Mouse (Mus musculus) limb, embryonic 11.5 days (tissue): Measurements from ENCODE around the gene Piwil4. TPM values are rescaled to one million over a fixed set of nuclear protein-coding genes. Genes with fewer than 3 reads are reported as not detected.

Source experiments
- ATAC-seq: fragments of 200-750 bp; cut with Nextera tagmentation; 2 replicates; pipeline ENCODE4 v1.8.0; 2017; ENCODE audit warnings: low read depth; ENCODE audit not compliant: insufficient number of reproducible peaks, low FRiP score, low TSS enrichment
- DNase-seq: peaks from one replicate; pipeline ENCODE4 v3.0.0-alpha.2; 2015; ENCODE audit warnings: low spot score
- H3K27ac ChIP-seq: fragments of 300-500 bp; sonication (generic); replicated peaks from 2 replicates; pipeline ENCODE4 v1.5.1; 2014; ENCODE audit warnings: low read depth, mild to moderate bottlenecking, low read length
- H3K27me3 ChIP-seq: fragments of 300-500 bp; sonication (generic); 2 replicates; pipeline ENCODE4 v1.6.1; 2014; ENCODE audit warnings: mild to moderate bottlenecking, low read length, mixed read lengths; ENCODE audit not compliant: control insufficient read depth, insufficient read depth
- H3K36me3 ChIP-seq: fragments of 300-500 bp; sonication (generic); 2 replicates; pipeline ENCODE4 v1.6.1; 2014; ENCODE audit warnings: mild to moderate bottlenecking, low read length, moderate library complexity, mixed read lengths; ENCODE audit not compliant: control insufficient read depth, insufficient read depth
- H3K4me1 ChIP-seq: fragments of 300-500 bp; sonication (generic); 2 replicates; pipeline ENCODE4 v1.6.1; 2014; ENCODE audit warnings: low read length, mixed read lengths; ENCODE audit not compliant: control insufficient read depth, insufficient read depth
- H3K4me2 ChIP-seq: fragments of 300-500 bp; sonication (generic); 2 replicates; pipeline ENCODE4 v1.6.1; 2014; ENCODE audit warnings: low read depth, mild to moderate bottlenecking, moderate library complexity; ENCODE audit not compliant: severe bottlenecking
- H3K4me3 ChIP-seq: fragments of 300-500 bp; sonication (generic); 2 replicates; pipeline ENCODE4 v1.5.1; 2014; ENCODE audit warnings: low read depth, low read length
- H3K9ac ChIP-seq: fragments of 300-500 bp; sonication (generic); 2 replicates; pipeline ENCODE4 v1.6.1; 2014; ENCODE audit warnings: mild to moderate bottlenecking, low read length
- H3K9me3 ChIP-seq: fragments of 300-500 bp; sonication (generic); 2 replicates; pipeline ENCODE4 v1.6.1; 2016; ENCODE audit warnings: low read length; ENCODE audit not compliant: control insufficient read depth
- WGBS: fragments of 180-500 bp; shearing (Covaris S2); extraction: QIAGEN DNeasy Blood & Tissue Kit; methylation state at CpG from one replicate; pipeline ENCODE4 v1.1.7; 2014; 5-methylcytosine and 5-hydroxymethylcytosine counted together
- polyA plus RNA-seq: library from polyadenylated mRNA; unstranded; fragments of >200 nt; fragmentation: Nextera tagmentation; extraction: Ambion mirVana; gene quantifications from 2 replicates; pipeline ENCODE4 v1.2.1, GENCODE M21; 2014

Gene Piwil4
- polyA plus RNA-seq, 1 experiment from 2014 or later, result 0.09 TPM

DNA sequence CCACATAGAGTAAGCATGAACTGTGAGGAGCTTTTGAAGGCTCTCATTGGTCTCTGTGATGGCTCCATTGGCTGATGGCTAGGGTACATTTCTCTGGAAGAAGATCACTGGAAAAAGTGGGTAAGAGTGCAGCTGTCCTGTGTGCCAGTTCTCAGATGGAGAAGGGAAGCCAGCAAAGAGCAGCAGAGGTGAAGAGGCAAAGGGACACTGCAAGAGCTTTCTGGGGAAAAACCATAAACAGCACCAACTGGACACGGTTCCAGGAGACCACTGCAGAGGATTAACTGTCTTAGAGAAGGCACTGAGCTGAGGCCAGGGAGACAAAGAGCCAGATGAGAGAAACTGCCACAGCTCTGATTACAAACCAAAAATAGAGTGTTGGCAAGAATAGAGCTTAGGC lies 87.8 kb downstream of the Piwil4 start:
- no peak for DNase-seq
- no peak for ATAC-seq
- Histone ChIP-seq H3K4me1 (no peaks in the 10 kb centered on the region), H3K9me3 (no peaks in the 10 kb centered on the region), H3K4me2 (no peak overlapping the region), H3K4me3 (no peak overlapping the region), H3K36me3 (no peaks in the 10 kb centered on the region), H3K27ac (no peak overlapping the region), H3K9ac (no peak overlapping the region), H3K27me3 (no peaks in the 10 kb centered on the region)
- 63% methylated on average over 1 of the region's 1 CpGs for WGBS

DNA sequence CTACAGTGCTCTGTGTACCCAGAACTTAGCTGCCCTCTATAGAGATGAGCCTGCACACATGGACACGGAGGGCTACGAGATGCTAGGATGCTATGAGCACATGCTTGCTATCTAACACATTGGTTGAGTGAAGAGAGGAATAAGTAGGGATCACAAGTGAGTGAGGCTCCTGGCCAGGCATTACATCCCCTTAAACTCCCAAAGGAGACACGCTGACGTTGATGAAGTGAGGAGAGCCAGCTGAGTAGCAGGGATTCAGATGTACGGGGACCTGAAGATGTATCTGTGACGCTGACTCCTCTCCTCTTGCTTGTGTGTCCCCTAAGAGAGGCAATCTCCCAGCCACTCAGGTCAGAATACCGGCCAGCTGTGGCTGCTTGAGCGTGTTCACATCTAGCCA lies 92.7 kb downstream of the Piwil4 start:
- Histone ChIP-seq H3K27me3 (no peaks in the 10 kb centered on the region), H3K4me2 (no peak overlapping the region), H3K27ac (no peak overlapping the region), H3K4me3 (no peak overlapping the region), H3K36me3 (no peaks in the 10 kb centered on the region), H3K9me3 (no peaks in the 10 kb centered on the region), H3K4me1 (peaks cover 9% of the 10 kb centered on the region), H3K9ac (no peak overlapping the region)
- 85% methylated on average over 8 of the region's 8 CpGs for WGBS
- no peak for DNase-seq
- ATAC-seq, result no peak

GRCm38 (mm10) chr9:14646641-14647040 lies 93.9 kb downstream of the Piwil4 start:
- WGBS, result 95% methylated on average over 1 of the region's 1 CpGs
- Histone ChIP-seq H3K4me1 (peaks cover 17% of the 10 kb centered on the region), H3K36me3 (no peaks in the 10 kb centered on the region), H3K27ac (no peak overlapping the region), H3K27me3 (no peaks in the 10 kb centered on the region), H3K9ac (no peak overlapping the region), H3K9me3 (no peaks in the 10 kb centered on the region), H3K4me2 (no peak overlapping the region), H3K4me3 (no peak overlapping the region)
- no peak for DNase-seq
- ATAC-seq, result no peak

Other genes starting within 250 kb of the Piwil4 start
- gene Kdm4d, start 240.3 kb downstream of the Piwil4 start, polyA plus RNA-seq, result 0.18 TPM in 1 of 2 replicates, not detected in the other
- 201 and 203 TPM in 2 replicates for gene Cwc15, start 240.1 kb downstream of the Piwil4 start, polyA plus RNA-seq
- 36.9 and 40.0 TPM in 2 replicates for gene Amotl1, start 95.7 kb downstream of the Piwil4 start, polyA plus RNA-seq
- 5.2 TPM in 2 replicates for gene Fut4, start 11.7 kb upstream of the Piwil4 start, polyA plus RNA-seq
- gene 1700012B09Rik, start 30.3 kb upstream of the Piwil4 start, polyA plus RNA-seq, result not detected in 2 replicates
- 38.7 and 40.3 TPM in 2 replicates for gene Mre11a, start 43.9 kb upstream of the Piwil4 start, polyA plus RNA-seq
- 50.0 and 53.4 TPM in 2 replicates for gene Ankrd49, start 44.1 kb upstream of the Piwil4 start, polyA plus RNA-seq
- 0.05 TPM in 1 of 2 replicates, not detected in the other for gene Gpr83, start 119.5 kb upstream of the Piwil4 start, polyA plus RNA-seq
- gene Izumo1r, start 163.2 kb upstream of the Piwil4 start, polyA plus RNA-seq, result 0.16 TPM in 1 of 2 replicates, not detected in the other